ENCODE assay signal across 14 mouse cellular contexts in the genomic region with DNA sequence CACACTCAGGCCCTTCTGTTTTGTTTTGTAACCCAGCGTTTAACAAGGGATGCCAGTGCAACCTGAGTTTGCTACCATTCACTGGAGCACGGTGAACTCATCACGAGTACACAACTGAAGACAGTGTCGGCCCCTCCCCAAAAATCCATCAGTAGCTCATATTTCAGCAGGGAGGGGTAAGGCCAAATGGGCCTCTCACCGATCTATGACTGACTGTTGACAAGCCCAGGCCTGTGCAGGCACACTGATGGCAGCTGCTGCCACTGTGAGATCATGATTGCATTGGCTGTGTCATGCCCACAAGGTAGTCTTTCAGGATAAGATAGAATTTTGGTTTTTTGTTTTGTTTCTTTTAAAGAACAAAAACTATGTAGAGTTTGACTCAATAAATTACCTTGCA. TPM values are rescaled to one million over a fixed set of nuclear protein-coding genes. Genes with fewer than 3 reads are reported as not detected.
DNase-seq lines count a peak whose midpoint lies in the region; ATAC-seq lines count a peak whose summit lies in the region.
"Had no signal": no experiment of that assay in that cellular context is flagged by ENCODE, and none has a peak within 500 bp of the region (broad histone marks: within the 10 kb centered on the region; RNA-seq: fewer than 3 reads in every experiment).

No protein-coding gene starts in this region.

- H3K9ac ChIP-seq in heart, embryonic 15.5 days, result no peak overlapping the region
- H3K9ac ChIP-seq: forebrain, embryonic 12.5 days; neural tube, embryonic 12.5 days had no signal

- no peak overlapping the region for H3K27ac ChIP-seq in heart, embryonic 15.5 days
- H3K27ac ChIP-seq: forebrain, embryonic 12.5 days; heart, adult 2 months; neural tube, embryonic 12.5 days had no signal

- no peak overlapping the region for H3K4me3 ChIP-seq in heart, embryonic 15.5 days
- H3K4me3 ChIP-seq: forebrain, embryonic 12.5 days; heart, adult 2 months; neural tube, embryonic 12.5 days had no signal

- H3K4me1 ChIP-seq in heart, embryonic 15.5 days (replicated peaks), result peaks cover 11% of the 10 kb centered on the region
- H3K4me1 ChIP-seq: neural tube, embryonic 12.5 days had no signal

- intact Hi-C loops in heart, postnatal 10 days (cut with DNase I), result no loop called here

- 0 out of 2 replicates have a peak overlapping the region, but pooled peaks have one; percentile 11 for H3K4me2 ChIP-seq in heart, embryonic 15.5 days
- H3K4me2 ChIP-seq: forebrain, embryonic 12.5 days; neural tube, embryonic 12.5 days had no signal

- no peaks in the 10 kb centered on the region for H3K9me3 ChIP-seq in heart, embryonic 15.5 days (replicated peaks)
- H3K9me3 ChIP-seq: forebrain, embryonic 12.5 days; neural tube, embryonic 12.5 days had no signal

- no peaks in the 10 kb centered on the region for H3K27me3 ChIP-seq in heart, embryonic 15.5 days
- H3K27me3 ChIP-seq: forebrain, embryonic 12.5 days; neural tube, embryonic 12.5 days had no signal

- ATAC-seq in heart, embryonic 15.5 days (replicated peaks; ENCODE audit: insufficient number of reproducible peaks, insufficient read depth, low FRiP score, low read depth), result 0 out of 2 replicates have a peak, but pooled peaks have one; percentile 39
- no peak for ATAC-seq in inflammation-experienced regulatory T-cells, adult 6 months

- 27% methylated on average over 5 of the region's 5 CpGs for WGBS in heart, embryonic 15.5 days

- no peak for DNase-seq in heart, postnatal 10 days
- peak; percentile 26 to 61 for DNase-seq in urinary bladder, adult 18-20 months (ENCODE audit: low spot score in 2 of 2)
- DNase-seq in urinary bladder, postnatal 4 days (ENCODE audit: low spot score in 2 of 2), result no peak
- peak; percentile 39 for DNase-seq in liver
- DNase-seq in neural tube, embryonic 10.5 days (ENCODE audit: extremely low spot score, low spot score), result no peak
- DNase-seq in layer of hippocampus, postnatal 25 days (ENCODE audit: extremely low spot score in 1 of 2, low spot score in 1 of 2), result no peak
- DNase-seq: adrenal gland, postnatal 10 days; cerebellum, adult 9-10 months; heart, adult 2 months; kidney, adult 18-20 months had no signal

- H3K36me3 ChIP-seq in heart, embryonic 15.5 days, result no peaks in the 10 kb centered on the region
- H3K36me3 ChIP-seq: forebrain, embryonic 12.5 days; neural tube, embryonic 12.5 days had no signal

RNA-seq across cellular contexts. Expression of a gene that starts 12.2 kb away (rescaled TPM):
- polyA plus RNA-seq in heart, embryonic 15.5 days (2015; fragmentation: Nextera tagmentation; extraction: Ambion mirVana), result 9.9 and 12.7 TPM in 2 replicates
- 10 to 100 TPM; 20.0 to 20.8 TPM for total RNA-seq in heart, postnatal 10 days (2021)
- polyA plus RNA-seq in inflammation-experienced regulatory T-cells, adult 6 months (2017; shearing (Covaris generic)), result 100 to 1,000 TPM in 1 of 3 experiments, 10 to 100 TPM in 2; 21.9 to 113 (median 85.4) TPM
- 10 to 100 TPM; 32.7 to 43.8 TPM for total RNA-seq in layer of hippocampus, postnatal 25 days (2021)

Comparison
In these comparisons a context has a peak if more than half of its experiments do, and no peak if none do; other contexts are left out.
1. DNase-seq: peak in urinary bladder, adult 18-20 months (2 of 2) and liver (single experiment); none in heart, postnatal 10 days (0 of 2), urinary bladder, postnatal 4 days (0 of 2), neural tube, embryonic 10.5 days (single experiment) and layer of hippocampus, postnatal 25 days (0 of 2).